ENCODE assay signal across 10 mouse cellular contexts in genomic region chr11:112154712-112155319, GRCm38 (mm10).
DNase-seq lines count a peak whose midpoint lies in the region; ATAC-seq and TF ChIP-seq lines count a peak whose summit lies in the region.
"Had no signal": no experiment of that assay in that cellular context is flagged by ENCODE, and none has a peak within 500 bp of the region (broad histone marks: within the 10 kb centered on the region; RNA-seq: fewer than 3 reads in every experiment).

No protein-coding gene starts in this region.

- ATAC-seq in lung, embryonic 14.5 days (ENCODE audit: insufficient read depth) = no peak
- no peak for ATAC-seq in kidney, embryonic 15.5 days (replicated peaks; ENCODE audit: low FRiP score)

- 0 out of 2 replicates have a peak, but pooled peaks cover 7% of the 10 kb centered on the region for H3K4me1 ChIP-seq in lung, embryonic 14.5 days (ENCODE audit: insufficient read depth)
- H3K4me1 ChIP-seq in kidney, embryonic 15.5 days = peaks cover 11% of the 10 kb centered on the region; the same call in 1 of the 2 replicates

- 17% methylated on average over 11 of the region's 11 CpGs for WGBS in lung, embryonic 14.5 days
- 31% methylated on average over 11 of the region's 11 CpGs for WGBS in kidney, embryonic 15.5 days

- peak overlapping the region; percentile 54 for H3K4me2 ChIP-seq in lung, embryonic 14.5 days
- H3K4me2 ChIP-seq in kidney, embryonic 15.5 days = peak overlapping the region; percentile 7

- no peaks in the 10 kb centered on the region for H3K36me3 ChIP-seq in lung, embryonic 14.5 days (ENCODE audit: insufficient read depth)
- H3K36me3 ChIP-seq in kidney, embryonic 15.5 days = no peaks in the 10 kb centered on the region
- H3K36me3 ChIP-seq in splenic B cell, adult 2 months (ENCODE audit: control insufficient read depth, insufficient read depth, low read length, poor library complexity, severe bottlenecking) = no peaks in the 10 kb centered on the region

- no peak for TF ChIP-seq CTCF in lung, embryonic 14.5 days (IDR thresholded peaks at IDR 0.05; ENCODE audit: low read depth)

- H3K27me3 ChIP-seq in lung, embryonic 14.5 days (ENCODE audit: insufficient read depth, low read length) = no peaks in the 10 kb centered on the region
- H3K27me3 ChIP-seq in kidney, embryonic 15.5 days = no peaks in the 10 kb centered on the region
- H3K27me3 ChIP-seq in splenic B cell, adult 2 months (ENCODE audit: control insufficient read depth, insufficient read depth, low read length, poor library complexity, severe bottlenecking) = no peaks in the 10 kb centered on the region

- H3K27ac ChIP-seq in lung, embryonic 14.5 days (ENCODE audit: low read depth) = no peak overlapping the region
- H3K27ac ChIP-seq in kidney, embryonic 15.5 days = no peak overlapping the region

- no peaks in the 10 kb centered on the region for H3K9me3 ChIP-seq in lung, embryonic 14.5 days (ENCODE audit: low read depth, low read length)
- H3K9me3 ChIP-seq in kidney, embryonic 15.5 days (replicated peaks) = no peaks in the 10 kb centered on the region

- no peak overlapping the region for H3K4me3 ChIP-seq in lung, embryonic 14.5 days (ENCODE audit: low read depth, low read length)
- H3K4me3 ChIP-seq in kidney, embryonic 15.5 days (replicated peaks) = no peak overlapping the region

- intact Hi-C loops in heart, postnatal 25 days (cut with DNase I) = no loop called here
- intact Hi-C loops in left cerebral cortex, postnatal 14 days (cut with DNase I) = no loop called here

- no peak overlapping the region for H3K9ac ChIP-seq in lung, embryonic 14.5 days
- no peak overlapping the region for H3K9ac ChIP-seq in kidney, embryonic 15.5 days

- peak; percentile 71 for DNase-seq in heart, adult 11 months
- DNase-seq in heart, postnatal 25 days (ENCODE audit: low spot score) = no peak
- no peak for DNase-seq in lung, embryonic 14.5 days
- DNase-seq in lung, postnatal 4 days = no peak
- peak; percentile 33 for DNase-seq in splenic B cell, adult 2 months (ENCODE audit: low read depth, low spot score)
- no peak for DNase-seq in cerebellum, postnatal 10 days
- no peak for DNase-seq in left cerebral cortex, postnatal 14 days (ENCODE audit: low spot score in 2 of 2)
- DNase-seq: embryo, embryonic 11 days; layer of hippocampus, adult 9-11 months had no signal

Comparison
In these comparisons a context has a peak if more than half of its experiments do, and no peak if none do; other contexts are left out.
1. DNase-seq: peak in heart, adult 11 months (single experiment) and splenic B cell, adult 2 months (single experiment); none in heart, postnatal 25 days (single experiment), lung, embryonic 14.5 days (single experiment), lung, postnatal 4 days (0 of 2), cerebellum, postnatal 10 days (0 of 2) and left cerebral cortex, postnatal 14 days (0 of 2).